8 mouse cellular contexts compared by ENCODE assay signal in genomic region chr5:135799746-135800145, GRCm38 (mm10). TPM values are rescaled to one million over a fixed set of nuclear protein-coding genes. Genes with fewer than 3 reads are reported as not detected.
DNase-seq lines count a peak whose midpoint lies in the region; ATAC-seq and TF ChIP-seq lines count a peak whose summit lies in the region.
"Had no signal": no experiment of that assay in that cellular context is flagged by ENCODE, and none has a peak within 500 bp of the region (broad histone marks: within the 10 kb centered on the region; RNA-seq: fewer than 3 reads in every experiment).

No protein-coding gene starts in this region.

- no peak for ATAC-seq in hindbrain, embryonic 11.5 days (ENCODE audit: low FRiP score)
- ATAC-seq in hindbrain, embryonic 16.5 days = no peak
- no peak for ATAC-seq in stomach, postnatal 0 days (ENCODE audit: low FRiP score, low TSS enrichment)

- peaks cover 6% of the 10 kb centered on the region; the same call in 1 of the 2 replicates for H3K4me1 ChIP-seq in hindbrain, embryonic 11.5 days (replicated peaks; ENCODE audit: control insufficient read depth, insufficient read depth, low read length)
- peaks cover 14% of the 10 kb centered on the region for H3K4me1 ChIP-seq in hindbrain, embryonic 16.5 days (ENCODE audit: control insufficient read depth, insufficient read depth, low read depth, low read length)
- H3K4me1 ChIP-seq in stomach, postnatal 0 days (replicated peaks; ENCODE audit: control insufficient read depth, insufficient read depth) = no peaks in the 10 kb centered on the region

- no peak overlapping the region for H3K9ac ChIP-seq in hindbrain, embryonic 11.5 days (ENCODE audit: low read depth, low read length)
- H3K9ac ChIP-seq in hindbrain, embryonic 16.5 days (ENCODE audit: low read depth, low read length) = no peak overlapping the region
- no peak overlapping the region for H3K9ac ChIP-seq in stomach, postnatal 0 days (ENCODE audit: low read length)

- H3K4me2 ChIP-seq in hindbrain, embryonic 11.5 days (replicated peaks; ENCODE audit: low read depth, low read length) = no peak overlapping the region
- H3K4me2 ChIP-seq in hindbrain, embryonic 16.5 days (ENCODE audit: low read length) = no peak overlapping the region
- H3K4me2 ChIP-seq in stomach, postnatal 0 days (replicated peaks; ENCODE audit: low read depth) = no peak overlapping the region

- no peak overlapping the region for H3K27ac ChIP-seq in hindbrain, embryonic 11.5 days (ENCODE audit: low read depth, low read length)
- H3K27ac ChIP-seq in hindbrain, embryonic 16.5 days (ENCODE audit: low read depth, low read length) = no peak overlapping the region
- H3K27ac ChIP-seq in stomach, postnatal 0 days (replicated peaks) = no peak overlapping the region

- DNase-seq in hindbrain, embryonic 11.5 days (ENCODE audit: low spot score) = peak; percentile 44
- peak; percentile 61 for DNase-seq in right cerebral cortex, postnatal 4 days
- DNase-seq in right cerebral cortex, adult 2 months (ENCODE audit: low spot score in 2 of 2) = no peak
- peak; percentile 50 for DNase-seq in brain, adult 2 months (ENCODE audit: low read depth, low spot score)
- no peak for DNase-seq in stomach, postnatal 0 days (ENCODE audit: low spot score)
- DNase-seq in layer of hippocampus, adult 11-12 months (ENCODE audit: low spot score) = no peak
- DNase-seq: gastrocnemius, postnatal 14 days had no signal

- H3K9me3 ChIP-seq in hindbrain, embryonic 11.5 days (ENCODE audit: control insufficient read depth, low read length) = no peaks in the 10 kb centered on the region
- H3K9me3 ChIP-seq in hindbrain, embryonic 16.5 days (ENCODE audit: control insufficient read depth, low read length) = no peaks in the 10 kb centered on the region
- no peaks in the 10 kb centered on the region for H3K9me3 ChIP-seq in stomach, postnatal 0 days (ENCODE audit: control insufficient read depth, low read length)

- no peak for TF ChIP-seq EP300 in stomach, postnatal 0 days (optimal IDR thresholded peaks at IDR 0.05)

- WGBS in hindbrain, embryonic 11.5 days = 49% methylated on average over 4 of the region's 4 CpGs
- WGBS in hindbrain, embryonic 16.5 days = 49% methylated on average over 4 of the region's 4 CpGs
- WGBS in stomach, postnatal 0 days = 46% methylated on average over 4 of the region's 4 CpGs

- no peaks in the 10 kb centered on the region for H3K27me3 ChIP-seq in hindbrain, embryonic 11.5 days (ENCODE audit: control insufficient read depth, insufficient read depth, low read length)
- no peaks in the 10 kb centered on the region for H3K27me3 ChIP-seq in hindbrain, embryonic 16.5 days (replicated peaks; ENCODE audit: control insufficient read depth, insufficient read depth, low read length)
- H3K27me3 ChIP-seq in stomach, postnatal 0 days (ENCODE audit: control insufficient read depth, insufficient read depth, low read length) = no peaks in the 10 kb centered on the region

- peak; percentile 61 for TF ChIP-seq CTCF in stomach, postnatal 0 days (IDR thresholded peaks at IDR 0.05; ENCODE audit: low read depth)

- H3K4me3 ChIP-seq in hindbrain, embryonic 11.5 days (ENCODE audit: low read depth, low read length) = no peak overlapping the region
- no peak overlapping the region for H3K4me3 ChIP-seq in hindbrain, embryonic 16.5 days (ENCODE audit: low read length)
- no peak overlapping the region for H3K4me3 ChIP-seq in stomach, postnatal 0 days (ENCODE audit: low read depth, low read length)

- H3K36me3 ChIP-seq in hindbrain, embryonic 11.5 days (ENCODE audit: control insufficient read depth, insufficient read depth, low read length) = no peaks in the 10 kb centered on the region
- no peaks in the 10 kb centered on the region for H3K36me3 ChIP-seq in hindbrain, embryonic 16.5 days (ENCODE audit: control insufficient read depth, insufficient read depth, low read length)
- no peaks in the 10 kb centered on the region for H3K36me3 ChIP-seq in stomach, postnatal 0 days (ENCODE audit: control insufficient read depth, insufficient read depth, low read length)

RNA-seq across cellular contexts. Expression of gene Srrm3, which starts 6.9 kb away (rescaled TPM):
- 33.2 and 39.8 TPM in 2 replicates for polyA plus RNA-seq in hindbrain, embryonic 11.5 days (2014; fragmentation: Nextera tagmentation; extraction: Ambion mirVana)
- 59.7 and 65.9 TPM in 2 replicates for polyA plus RNA-seq in hindbrain, embryonic 16.5 days (2015; fragmentation: Nextera tagmentation; extraction: Ambion mirVana)
- 0.67 TPM in 2 replicates for polyA plus RNA-seq in stomach, postnatal 0 days (2015; fragmentation: Nextera tagmentation; extraction: Ambion mirVana)

RNA-seq across cellular contexts. Expression of gene Mdh2, which starts 21.5 kb away (rescaled TPM):
- 620 and 621 TPM in 2 replicates for polyA plus RNA-seq in hindbrain, embryonic 11.5 days (2014; fragmentation: Nextera tagmentation; extraction: Ambion mirVana)
- 670 and 701 TPM in 2 replicates for polyA plus RNA-seq in hindbrain, embryonic 16.5 days (2015; fragmentation: Nextera tagmentation; extraction: Ambion mirVana)
- 445 and 469 TPM in 2 replicates for polyA plus RNA-seq in stomach, postnatal 0 days (2015; fragmentation: Nextera tagmentation; extraction: Ambion mirVana)

RNA-seq across cellular contexts. Expression of gene Styxl1, which starts 21.6 kb away (rescaled TPM):
- 0.36 and 0.54 TPM in 2 replicates for polyA plus RNA-seq in hindbrain, embryonic 11.5 days (2014; fragmentation: Nextera tagmentation; extraction: Ambion mirVana)
- polyA plus RNA-seq in hindbrain, embryonic 16.5 days (2015; fragmentation: Nextera tagmentation; extraction: Ambion mirVana) = 0.48 and 0.51 TPM in 2 replicates
- 0.10 and 0.27 TPM in 2 replicates for polyA plus RNA-seq in stomach, postnatal 0 days (2015; fragmentation: Nextera tagmentation; extraction: Ambion mirVana)

RNA-seq across cellular contexts. Expression of gene Tmem120a, which starts 55.5 kb away (rescaled TPM):
- 62.5 and 70.0 TPM in 2 replicates for polyA plus RNA-seq in hindbrain, embryonic 11.5 days (2014; fragmentation: Nextera tagmentation; extraction: Ambion mirVana)
- polyA plus RNA-seq in hindbrain, embryonic 16.5 days (2015; fragmentation: Nextera tagmentation; extraction: Ambion mirVana) = 90.3 and 93.5 TPM in 2 replicates
- 37.4 and 46.4 TPM in 2 replicates for polyA plus RNA-seq in stomach, postnatal 0 days (2015; fragmentation: Nextera tagmentation; extraction: Ambion mirVana)

Comparison
In these comparisons a context has a peak if more than half of its experiments do, and no peak if none do; other contexts are left out.
1. DNase-seq: peak in hindbrain, embryonic 11.5 days (single experiment), right cerebral cortex, postnatal 4 days (single experiment) and brain, adult 2 months (single experiment); none in right cerebral cortex, adult 2 months (0 of 2), stomach, postnatal 0 days (single experiment) and layer of hippocampus, adult 11-12 months (single experiment).
2. RNA of gene Srrm3, which starts 6.9 kb away (polyA plus RNA-seq): 59.7 to 65.9 TPM in hindbrain, embryonic 16.5 days and 33.2 to 39.8 TPM in hindbrain, embryonic 11.5 days; 0.67 TPM in stomach, postnatal 0 days; every median in the first group is over 10 times any median in the second.